Mouse (Mus musculus): ENCODE measurements around the gene Ugt1a10. TPM values are rescaled to one million over a fixed set of nuclear protein-coding genes. Genes with fewer than 3 reads are reported as not detected.
A peak's percentile ranks its signal among the peaks of the same experiment; 100 is the strongest.

The Ugt1a10 gene
- polyA plus RNA-seq, 1 experiment from 2014 or later, result 0.22 TPM

DNA sequence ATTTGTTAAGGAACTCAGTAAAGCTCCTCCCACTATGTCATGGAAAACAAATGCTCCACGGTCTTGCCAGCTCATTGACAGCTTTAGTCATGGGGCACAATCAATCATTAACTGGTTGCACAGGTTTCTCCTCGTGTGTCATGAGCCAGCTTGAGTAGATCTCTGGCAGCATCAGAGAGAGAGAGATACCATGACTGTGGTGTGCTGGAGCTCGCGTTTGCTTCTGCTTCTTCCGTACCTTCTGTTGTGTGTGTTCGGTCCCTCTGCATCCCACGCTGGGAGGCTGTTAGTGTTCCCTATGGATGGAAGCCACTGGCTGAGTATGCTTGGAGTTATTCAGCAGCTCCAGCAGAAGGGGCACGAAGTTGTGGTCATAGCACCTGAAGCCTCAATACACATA lies 156.6 kb downstream of the Ugt1a10 start, which contains the start of gene Ugt1a1:
Gene Ugt1a1, plus strand, starts transcription at position 148 of the 400 bp plus-strand sequence.
- peak; percentile 40; the same call in 1 of the 2 replicates for ATAC-seq (ENCODE audit: borderline replicate concordance, extremely low read depth, low FRiP score, low TSS enrichment)
- Histone ChIP-seq H3K27me3 (no peaks in the 10 kb centered on the region), H3K4me1 (no peaks in the 10 kb centered on the region), H3K36me3 (no peaks in the 10 kb centered on the region), H3K9me3 (peaks cover 41% of the 10 kb centered on the region), H3K27ac (no peak within 1 kb of the TSS), H3K4me3 (no peak within 1 kb of the TSS), H3K9ac (no peak within 1 kb of the TSS), H3K4me2 (no peak within 1 kb of the TSS)
- WGBS, result 62% methylated on average over 8 of the region's 8 CpGs

GRCm38 (mm10) chr1:88212341-88213045 lies 157.3 kb downstream of the Ugt1a10 start:
- no peak for ATAC-seq (ENCODE audit: borderline replicate concordance, extremely low read depth, low FRiP score, low TSS enrichment)
- no peak overlapping the region for H3K9ac ChIP-seq
- H3K27me3 ChIP-seq, result no peaks in the 10 kb centered on the region
- H3K4me3 ChIP-seq, result no peak overlapping the region
- no peak overlapping the region for H3K4me2 ChIP-seq
- no peaks in the 10 kb centered on the region for H3K4me1 ChIP-seq
- no peaks in the 10 kb centered on the region for H3K36me3 ChIP-seq
- no peak overlapping the region for H3K27ac ChIP-seq
- WGBS, result 56% methylated on average over 8 of the region's 8 CpGs
- H3K9me3 ChIP-seq, result peaks cover 48% of the 10 kb centered on the region

DNA sequence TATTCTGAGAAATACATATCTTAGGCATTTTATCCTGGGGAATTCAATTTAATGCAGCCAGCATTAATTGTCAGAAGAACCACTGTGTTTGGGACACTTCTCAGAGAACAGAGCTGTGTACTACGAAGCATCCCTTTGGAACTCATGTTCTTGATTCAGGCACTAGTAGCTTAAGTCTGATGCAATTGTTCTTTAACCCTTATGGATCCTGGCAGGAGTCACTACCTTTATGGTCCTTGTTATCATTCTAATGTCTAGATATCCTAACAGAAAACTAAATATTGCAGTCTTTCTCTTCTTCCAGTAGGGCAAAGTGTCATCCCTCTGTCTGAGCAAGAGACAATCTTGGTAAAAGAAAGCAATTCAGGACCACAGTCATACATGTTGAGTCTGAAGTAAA lies 157.9 kb downstream of the Ugt1a10 start:
- H3K4me2 ChIP-seq, result no peak overlapping the region
- H3K27me3 ChIP-seq, result no peaks in the 10 kb centered on the region
- H3K4me3 ChIP-seq, result no peak overlapping the region
- no peak overlapping the region for H3K9ac ChIP-seq
- no peak overlapping the region for H3K27ac ChIP-seq
- peaks cover 50% of the 10 kb centered on the region for H3K9me3 ChIP-seq
- ATAC-seq (ENCODE audit: borderline replicate concordance, extremely low read depth, low FRiP score, low TSS enrichment), result no peak
- H3K36me3 ChIP-seq, result no peaks in the 10 kb centered on the region
- WGBS, result 75% methylated on average over 1 of the region's 1 CpGs
- no peaks in the 10 kb centered on the region for H3K4me1 ChIP-seq

DNA sequence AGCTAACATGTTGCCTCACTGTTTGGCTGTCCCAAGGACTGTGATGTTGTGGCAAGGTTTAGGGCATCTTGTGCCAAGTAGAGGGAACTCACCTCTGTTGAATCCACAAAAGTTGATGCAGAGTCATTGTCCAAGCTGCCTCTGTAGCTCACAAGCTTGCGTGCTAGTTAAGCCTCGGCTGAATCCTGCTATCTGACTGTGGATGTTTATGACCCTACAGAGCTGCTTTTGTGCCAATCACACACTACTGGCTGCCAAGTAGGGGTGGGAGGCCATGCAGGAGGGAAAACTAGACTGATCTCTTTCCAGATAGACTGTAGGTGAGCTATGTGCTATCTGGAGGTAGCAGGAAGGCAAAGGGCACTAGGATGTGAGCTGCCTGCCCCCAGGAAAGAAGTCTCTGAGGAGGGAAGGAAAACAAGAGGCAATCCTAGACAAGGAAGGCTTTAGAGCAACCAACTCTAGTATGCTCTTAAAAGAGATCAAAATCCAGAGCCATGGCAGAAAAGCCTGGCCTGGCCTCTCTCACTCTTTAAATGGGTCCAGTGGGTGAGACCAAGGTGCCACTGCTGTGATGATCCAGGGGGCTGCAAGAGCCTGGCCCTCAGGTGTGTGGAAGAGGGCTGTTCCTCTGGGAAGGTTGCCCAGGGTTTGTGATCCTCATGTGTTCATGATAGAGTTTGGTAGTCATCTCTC lies 158.7 kb downstream of the Ugt1a10 start:
- no peak overlapping the region for H3K27ac ChIP-seq
- WGBS, result 77% methylated on average over 2 of the region's 2 CpGs
- no peak overlapping the region for H3K9ac ChIP-seq
- H3K27me3 ChIP-seq, result no peaks in the 10 kb centered on the region
- H3K4me3 ChIP-seq, result no peak overlapping the region
- H3K4me2 ChIP-seq, result no peak overlapping the region
- peaks cover 50% of the 10 kb centered on the region for H3K9me3 ChIP-seq
- H3K4me1 ChIP-seq, result no peaks in the 10 kb centered on the region
- peak; percentile 16; the same call in 1 of the 2 replicates for ATAC-seq (ENCODE audit: borderline replicate concordance, extremely low read depth, low FRiP score, low TSS enrichment)
- H3K36me3 ChIP-seq, result no peaks in the 10 kb centered on the region

GRCm38 (mm10) chr1:88214462-88214952 lies 159.3 kb downstream of the Ugt1a10 start:
- H3K4me1 ChIP-seq, result no peaks in the 10 kb centered on the region
- no peak overlapping the region for H3K4me3 ChIP-seq
- no peak overlapping the region for H3K9ac ChIP-seq
- WGBS, result 76% methylated on average over 2 of the region's 2 CpGs
- no peak overlapping the region for H3K27ac ChIP-seq
- no peak for ATAC-seq (ENCODE audit: borderline replicate concordance, extremely low read depth, low FRiP score, low TSS enrichment)
- no peak overlapping the region for H3K4me2 ChIP-seq
- no peaks in the 10 kb centered on the region for H3K27me3 ChIP-seq
- no peaks in the 10 kb centered on the region for H3K36me3 ChIP-seq
- H3K9me3 ChIP-seq, result peaks cover 50% of the 10 kb centered on the region

DNA sequence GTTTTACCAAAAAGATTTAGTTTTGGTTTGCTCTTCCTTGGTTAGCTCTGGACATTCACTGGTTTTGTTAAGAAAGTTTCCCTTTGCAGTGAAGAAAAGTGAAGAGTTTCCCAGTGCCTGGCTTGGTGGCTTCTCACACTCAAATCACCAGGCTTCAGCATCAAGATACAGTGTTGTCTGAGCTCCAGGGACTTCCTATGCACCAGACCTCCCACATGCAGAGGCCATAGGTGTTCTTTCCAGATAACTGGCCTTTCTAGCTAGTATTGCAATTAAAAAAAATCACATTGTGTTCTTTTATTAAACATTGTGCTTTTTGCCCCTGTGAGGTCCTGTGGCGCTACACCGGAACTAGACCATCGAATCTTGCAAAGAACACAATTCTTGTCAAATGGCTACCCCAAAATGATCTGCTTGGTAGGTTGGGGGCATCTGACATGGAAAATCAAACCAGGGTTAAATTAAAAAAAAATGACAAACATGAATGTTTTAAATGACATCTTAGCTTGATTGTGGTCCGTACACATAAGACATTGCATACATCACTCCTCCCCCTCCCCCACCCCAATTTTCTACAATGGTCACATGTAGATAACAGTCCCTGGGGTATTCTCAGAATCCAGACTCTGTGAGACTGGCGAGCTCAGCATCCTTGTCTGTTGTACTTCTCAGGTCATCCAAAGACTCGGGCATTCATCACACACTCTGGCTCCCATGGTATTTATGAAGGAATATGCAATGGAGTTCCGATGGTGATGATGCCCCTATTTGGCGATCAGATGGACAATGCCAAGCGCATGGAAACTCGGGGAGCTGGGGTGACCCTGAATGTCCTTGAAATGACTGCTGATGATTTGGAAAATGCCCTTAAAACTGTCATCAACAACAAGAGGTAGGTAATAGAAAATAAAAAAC lies 160.5 kb downstream of the Ugt1a10 start:
- no peak for ATAC-seq (ENCODE audit: borderline replicate concordance, extremely low read depth, low FRiP score, low TSS enrichment)

GRCm38 (mm10) chr1:88216551-88216950 lies 161.4 kb downstream of the Ugt1a10 start:
- Histone ChIP-seq H3K4me3 (no peak overlapping the region), H3K4me1 (no peaks in the 10 kb centered on the region), H3K36me3 (no peaks in the 10 kb centered on the region), H3K9ac (no peak overlapping the region), H3K27me3 (no peaks in the 10 kb centered on the region), H3K27ac (no peak overlapping the region), H3K9me3 (peaks cover 47% of the 10 kb centered on the region), H3K4me2 (no peak overlapping the region)
- 57% methylated on average over 2 of the region's 2 CpGs for WGBS
- no peak for ATAC-seq (ENCODE audit: borderline replicate concordance, extremely low read depth, low FRiP score, low TSS enrichment)

More for the DNA sequence above, 160.5 kb downstream of the Ugt1a10 start:
- no peak overlapping the region for H3K4me3 ChIP-seq
- H3K9ac ChIP-seq, result no peak overlapping the region
- no peaks in the 10 kb centered on the region for H3K36me3 ChIP-seq
- no peak overlapping the region for H3K27ac ChIP-seq
- peaks cover 50% of the 10 kb centered on the region for H3K9me3 ChIP-seq
- H3K27me3 ChIP-seq, result no peaks in the 10 kb centered on the region
- no peaks in the 10 kb centered on the region for H3K4me1 ChIP-seq
- no peak overlapping the region for H3K4me2 ChIP-seq
- 66% methylated on average over 10 of the region's 10 CpGs for WGBS

- Histone ChIP-seq H3K4me2 (no peak overlapping the region), H3K9ac (no peak overlapping the region), H3K4me1 (no peaks in the 10 kb centered on the region), H3K4me3 (no peak overlapping the region), H3K9me3 (peaks cover 43% of the 10 kb centered on the region), H3K27me3 (no peaks in the 10 kb centered on the region), H3K36me3 (no peaks in the 10 kb centered on the region), H3K27ac (no peak overlapping the region)
- WGBS, result 60% methylated on average over 2 of the region's 2 CpGs
- no peak for ATAC-seq (ENCODE audit: borderline replicate concordance, extremely low read depth, low FRiP score, low TSS enrichment)
Measured at GRCm38 (mm10) chr1:88217144-88217543, 162.0 kb downstream of the Ugt1a10 start.

- no peaks in the 10 kb centered on the region for H3K4me1 ChIP-seq
- no peak overlapping the region for H3K4me3 ChIP-seq
- ATAC-seq (ENCODE audit: borderline replicate concordance, extremely low read depth, low FRiP score, low TSS enrichment), result no peak
- peaks cover 39% of the 10 kb centered on the region for H3K9me3 ChIP-seq
- 31% methylated on average over 3 of the region's 3 CpGs for WGBS
- H3K27ac ChIP-seq, result no peak overlapping the region
- no peak overlapping the region for H3K4me2 ChIP-seq
- no peak overlapping the region for H3K9ac ChIP-seq
- H3K27me3 ChIP-seq, result no peaks in the 10 kb centered on the region
- H3K36me3 ChIP-seq, result no peaks in the 10 kb centered on the region
Measured at GRCm38 (mm10) chr1:88217576-88217975, 162.4 kb downstream of the Ugt1a10 start.

- no peak for ATAC-seq (ENCODE audit: borderline replicate concordance, extremely low read depth, low FRiP score, low TSS enrichment)
- no peak overlapping the region for H3K4me3 ChIP-seq
- no peaks in the 10 kb centered on the region for H3K27me3 ChIP-seq
- peaks cover 36% of the 10 kb centered on the region for H3K9me3 ChIP-seq
- H3K4me2 ChIP-seq, result no peak overlapping the region
- H3K27ac ChIP-seq, result no peak overlapping the region
- no peak overlapping the region for H3K9ac ChIP-seq
- no peaks in the 10 kb centered on the region for H3K4me1 ChIP-seq
- 70% methylated on average over 9 of the region's 9 CpGs for WGBS
- no peaks in the 10 kb centered on the region for H3K36me3 ChIP-seq
Measured at GRCm38 (mm10) chr1:88218051-88218450, 162.9 kb downstream of the Ugt1a10 start.

- 48% methylated on average over 4 of the region's 4 CpGs for WGBS
- Histone ChIP-seq H3K36me3 (no peaks in the 10 kb centered on the region), H3K4me2 (no peak overlapping the region), H3K27me3 (no peaks in the 10 kb centered on the region), H3K4me1 (no peaks in the 10 kb centered on the region), H3K27ac (no peak overlapping the region), H3K9me3 (peaks cover 31% of the 10 kb centered on the region), H3K4me3 (no peak overlapping the region), H3K9ac (no peak overlapping the region)
- no peak for ATAC-seq (ENCODE audit: borderline replicate concordance, extremely low read depth, low FRiP score, low TSS enrichment)
Measured at GRCm38 (mm10) chr1:88218591-88218990, 163.4 kb downstream of the Ugt1a10 start.
